Mouse (Mus musculus) forebrain, embryonic 15.5 days (tissue): ENCODE data around the gene Mob2. TPM values are rescaled to one million over a fixed set of nuclear protein-coding genes. Genes with fewer than 3 reads are reported as not detected.

Experiments
- ATAC-seq: fragments of 200-750 bp; cut with Nextera tagmentation; replicated peaks from 2 replicates; pipeline ENCODE4 v1.8.0; 2017; ENCODE audit warnings: mild to moderate bottlenecking, moderate TSS enrichment, moderate library complexity
- H3K27ac ChIP-seq: fragments of 300-500 bp; sonication (generic); replicated peaks from 2 replicates; pipeline ENCODE4 v1.5.1; 2015; ENCODE audit warnings: mild to moderate bottlenecking, inconsistent platforms
- H3K27me3 ChIP-seq: fragments of 300-500 bp; sonication (generic); 2 replicates; pipeline ENCODE4 v1.6.1; 2015; ENCODE audit warnings: inconsistent platforms
- H3K36me3 ChIP-seq: fragments of 300-500 bp; sonication (generic); 2 replicates; pipeline ENCODE4 v1.6.1; 2015; ENCODE audit warnings: mild to moderate bottlenecking, inconsistent platforms
- H3K4me1 ChIP-seq: fragments of 300-500 bp; sonication (generic); 2 replicates; pipeline ENCODE4 v1.6.1; 2015; ENCODE audit warnings: inconsistent platforms
- H3K4me2 ChIP-seq: fragments of 300-500 bp; sonication (generic); replicated peaks from 2 replicates; pipeline ENCODE4 v1.6.1; 2015; ENCODE audit warnings: mild to moderate bottlenecking, inconsistent platforms
- H3K4me3 ChIP-seq: fragments of 300-500 bp; sonication (generic); 2 replicates; pipeline ENCODE4 v1.5.1; 2015; ENCODE audit warnings: mild to moderate bottlenecking, inconsistent platforms
- H3K9ac ChIP-seq: fragments of 300-500 bp; sonication (generic); replicated peaks from 2 replicates; pipeline ENCODE4 v1.6.1; 2015; ENCODE audit warnings: mild to moderate bottlenecking, inconsistent platforms
- H3K9me3 ChIP-seq: fragments of 300-500 bp; sonication (generic); 2 replicates; pipeline ENCODE4 v1.6.1; 2016; ENCODE audit warnings: inconsistent platforms
- WGBS: fragments of 180-500 bp; shearing (Covaris S2); methylation state at CpG from one replicate; pipeline ENCODE4 v1.1.7; 2015; ENCODE audit warnings: mixed read lengths; 5-methylcytosine and 5-hydroxymethylcytosine counted together
- polyA plus RNA-seq: library from polyadenylated mRNA; unstranded; fragments of >200 nt; fragmentation: Nextera tagmentation; extraction: Ambion mirVana; gene quantifications from 2 replicates; pipeline ENCODE4 v1.2.1, GENCODE M21; 2015

Gene Mob2
- polyA plus RNA-seq, 1 experiment from 2014 or later: 52.5 TPM

DNA sequence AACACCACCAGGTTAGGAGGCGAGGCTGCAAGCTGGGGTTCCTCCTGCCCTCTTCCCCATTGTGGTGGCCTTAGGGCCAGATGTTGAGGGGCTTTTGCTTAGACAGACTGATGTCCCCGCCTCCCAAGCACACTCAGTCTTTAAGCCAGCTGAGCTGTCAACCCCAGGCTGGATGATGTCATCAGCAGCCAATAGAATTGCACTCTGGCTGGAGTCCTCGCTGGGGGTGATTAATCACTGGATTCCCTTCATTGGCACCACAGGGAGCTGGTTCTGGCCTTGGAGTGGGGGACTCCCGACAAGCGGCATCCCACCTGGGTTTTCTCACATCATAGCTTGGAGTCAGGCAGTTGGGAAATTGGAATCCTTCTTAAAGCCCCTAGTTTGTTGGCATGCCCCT, 28.0 kb upstream of the Mob2 start:
- under 1% methylated on average over 5 of the region's 5 CpGs for WGBS
- 0 out of 2 replicates have a peak overlapping the region, but pooled peaks have one; percentile 18 for H3K4me2 ChIP-seq
- H3K9ac ChIP-seq: peak overlapping the region; percentile 14; the same call in 1 of the 2 replicates
- ATAC-seq: peak; percentile 55
- peaks cover 37% of the 10 kb centered on the region for H3K36me3 ChIP-seq
- peak overlapping the region; percentile 70 for H3K27ac ChIP-seq
- no peaks in the 10 kb centered on the region for H3K9me3 ChIP-seq
- H3K4me1 ChIP-seq: peaks cover 76% of the 10 kb centered on the region
- no peaks in the 10 kb centered on the region for H3K27me3 ChIP-seq
- no peak overlapping the region for H3K4me3 ChIP-seq

DNA sequence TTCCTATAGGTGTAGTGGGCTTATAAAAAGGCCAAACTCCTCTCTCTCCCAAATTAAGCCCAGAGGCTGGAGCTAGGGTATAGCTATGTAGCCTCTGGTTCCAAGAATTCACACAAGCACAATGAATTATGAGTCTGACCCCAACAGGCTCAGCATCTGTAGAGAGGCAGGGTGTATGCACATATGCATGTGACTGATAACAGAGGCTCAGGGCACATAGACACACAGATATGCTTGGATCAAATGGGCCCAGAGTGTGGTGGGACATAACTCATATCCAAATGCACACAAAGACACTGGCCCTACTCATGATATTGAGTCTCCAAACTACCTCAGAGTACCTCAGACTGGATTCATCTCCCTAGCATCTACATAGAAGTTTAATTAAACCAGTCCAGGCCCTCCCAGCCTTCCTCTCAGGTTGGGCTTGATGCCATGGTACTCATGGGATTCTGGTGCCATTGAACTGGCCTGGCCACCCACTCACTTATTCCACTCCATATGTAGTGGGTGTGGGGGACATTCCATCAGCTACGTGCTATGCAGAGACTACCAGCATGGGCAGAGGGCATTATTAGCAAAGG, 26.3 kb upstream of the Mob2 start:
- ATAC-seq: no peak
- Histone ChIP-seq H3K4me1 (peaks cover 65% of the 10 kb centered on the region), H3K27ac (no peak overlapping the region), H3K4me3 (no peak overlapping the region), H3K4me2 (no peak overlapping the region), H3K9ac (no peak overlapping the region), H3K9me3 (no peaks in the 10 kb centered on the region), H3K27me3 (no peaks in the 10 kb centered on the region), H3K36me3 (peaks cover 52% of the 10 kb centered on the region)
- 89% methylated on average over 1 of the region's 1 CpGs for WGBS

DNA sequence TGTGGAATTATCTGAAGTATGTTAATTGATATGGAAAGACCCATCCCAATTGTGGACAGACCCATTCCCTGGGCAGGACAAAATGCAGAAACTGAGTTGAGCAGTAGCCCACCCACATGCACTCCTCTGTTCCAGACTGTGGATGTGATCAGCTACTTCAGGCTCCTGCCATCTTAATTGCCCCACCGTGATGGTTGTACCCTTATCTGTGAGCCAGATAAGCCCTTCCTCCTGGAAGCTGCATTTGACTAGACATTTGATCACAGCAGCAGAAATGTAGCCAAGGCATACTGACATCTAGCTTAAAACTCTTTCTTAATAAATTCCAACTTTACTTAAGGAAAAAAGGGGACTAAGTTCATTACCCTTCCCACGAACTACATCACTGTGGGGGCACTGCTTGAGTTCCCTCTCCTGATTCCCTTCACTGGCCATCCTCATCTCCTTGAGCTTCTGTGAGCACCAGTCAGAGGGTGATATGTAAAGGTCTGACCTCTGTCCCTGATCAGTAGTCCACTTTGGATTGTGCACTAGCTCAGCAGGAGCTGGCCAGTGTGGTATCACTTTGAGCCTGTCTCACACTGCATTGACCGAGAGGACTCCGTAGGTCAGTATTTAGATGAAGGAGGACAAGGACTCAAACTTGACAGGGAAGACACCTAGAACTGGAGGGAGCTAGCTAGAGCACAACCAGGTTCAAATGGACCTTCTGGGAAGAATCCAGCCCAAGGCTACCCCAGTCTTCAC, 25.5 kb upstream of the Mob2 start:
- no peaks in the 10 kb centered on the region for H3K9me3 ChIP-seq
- no peak overlapping the region for H3K4me3 ChIP-seq
- H3K4me2 ChIP-seq: no peak overlapping the region
- ATAC-seq: no peak
- H3K4me1 ChIP-seq: peaks cover 57% of the 10 kb centered on the region
- H3K27me3 ChIP-seq: no peaks in the 10 kb centered on the region
- peaks cover 57% of the 10 kb centered on the region for H3K36me3 ChIP-seq
- no peak overlapping the region for H3K9ac ChIP-seq
- WGBS: 88% methylated on average over 4 of the region's 4 CpGs
- no peak overlapping the region for H3K27ac ChIP-seq

DNA sequence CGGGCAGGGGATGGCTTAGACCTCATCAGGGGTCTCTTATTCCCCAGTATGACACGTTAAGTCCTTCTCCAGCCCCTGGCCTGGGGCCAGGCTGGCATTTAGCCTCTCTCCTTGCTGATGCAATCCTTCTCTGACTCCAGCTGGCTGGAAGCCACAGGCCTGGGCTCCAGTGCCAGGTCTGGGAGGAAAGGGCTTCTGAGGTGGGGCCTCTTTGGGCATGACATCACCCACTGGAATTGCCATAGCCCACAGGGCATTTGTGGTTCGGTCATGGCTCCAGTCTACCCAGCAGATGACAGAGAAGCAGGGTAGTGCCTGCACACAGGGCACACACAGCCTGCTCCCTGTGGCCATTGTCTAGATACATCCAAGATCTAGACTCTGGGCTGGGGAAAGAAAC, 24.0 kb upstream of the Mob2 start:
- Histone ChIP-seq H3K4me2 (no peak overlapping the region), H3K4me1 (peaks cover 42% of the 10 kb centered on the region), H3K36me3 (peaks cover 58% of the 10 kb centered on the region), H3K9ac (no peak overlapping the region), H3K27ac (peak overlapping the region; percentile 41), H3K9me3 (no peaks in the 10 kb centered on the region), H3K4me3 (no peak overlapping the region), H3K27me3 (no peaks in the 10 kb centered on the region)
- 20% methylated on average over 3 of the region's 3 CpGs for WGBS
- ATAC-seq: peak; percentile 30

DNA sequence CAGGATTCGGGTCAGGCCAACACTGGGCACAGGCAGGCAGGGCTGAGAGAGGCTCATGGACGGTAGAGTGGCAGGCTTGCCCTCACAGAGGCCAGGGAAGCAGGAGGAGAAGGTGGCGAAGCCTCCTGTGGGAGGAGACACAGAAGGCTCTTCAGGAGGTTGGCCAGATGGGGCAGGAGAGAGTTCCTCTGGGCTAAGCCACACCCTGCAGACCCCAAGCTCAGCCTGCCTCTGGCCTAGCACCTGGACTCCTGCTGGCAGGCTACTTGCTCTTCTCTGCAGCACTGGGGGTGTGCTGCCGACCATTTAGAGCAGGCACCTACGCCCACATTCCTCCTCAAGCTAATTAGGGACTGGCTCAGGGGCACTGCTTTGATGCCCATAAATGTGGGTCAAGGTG, 23.5 kb upstream of the Mob2 start:
- Histone ChIP-seq H3K4me1 (peaks cover 37% of the 10 kb centered on the region), H3K9ac (no peak overlapping the region), H3K4me3 (no peak overlapping the region), H3K4me2 (no peak overlapping the region), H3K9me3 (no peaks in the 10 kb centered on the region), H3K36me3 (peaks cover 62% of the 10 kb centered on the region), H3K27me3 (no peaks in the 10 kb centered on the region), H3K27ac (peak overlapping the region; percentile 41)
- ATAC-seq: peak; percentile 12; the same call in 1 of the 2 replicates
- WGBS: 30% methylated on average over 5 of the region's 5 CpGs

DNA sequence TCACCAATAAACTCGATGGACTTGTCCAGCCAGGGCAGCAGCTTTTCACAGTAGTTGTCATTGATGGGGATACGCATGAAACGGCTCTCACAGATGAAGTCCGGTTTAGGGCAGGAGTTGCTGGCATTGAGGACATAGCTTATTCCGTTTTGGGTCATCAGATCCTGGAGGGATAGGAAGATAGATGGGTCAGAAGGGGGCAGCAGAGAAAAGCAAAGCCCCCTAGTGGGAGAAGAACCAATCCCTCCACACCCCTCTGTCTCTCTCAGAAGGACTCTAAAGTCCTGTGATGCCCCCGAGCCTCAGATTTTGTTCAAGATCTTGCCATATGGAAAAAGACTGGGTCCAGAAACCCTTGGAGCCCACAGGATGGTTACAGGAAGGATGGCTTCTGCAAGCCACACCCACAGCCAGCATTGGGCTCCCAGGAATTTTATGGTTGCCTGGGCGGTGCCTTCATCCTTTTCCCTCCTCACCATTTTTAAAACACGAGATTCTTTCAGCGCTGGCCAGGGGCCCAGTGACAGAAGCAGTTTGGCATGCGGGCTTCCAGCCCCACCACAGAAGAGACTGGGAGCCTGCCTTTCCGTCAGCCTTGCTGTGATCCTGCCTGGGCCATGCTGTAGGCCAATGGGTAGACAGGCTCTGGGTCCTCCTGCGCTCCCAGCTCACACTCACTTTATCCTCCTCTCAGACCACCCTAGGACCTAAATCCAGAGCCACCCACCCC, 22.9 kb upstream of the Mob2 start:
- Histone ChIP-seq H3K36me3 (peaks cover 67% of the 10 kb centered on the region), H3K4me1 (peaks cover 31% of the 10 kb centered on the region), H3K9ac (no peak overlapping the region), H3K27ac (peak overlapping the region; percentile 41), H3K9me3 (no peaks in the 10 kb centered on the region), H3K27me3 (no peaks in the 10 kb centered on the region), H3K4me3 (no peak overlapping the region), H3K4me2 (no peak overlapping the region)
- WGBS: 33% methylated on average over 12 of the region's 12 CpGs
- ATAC-seq: no peak

DNA sequence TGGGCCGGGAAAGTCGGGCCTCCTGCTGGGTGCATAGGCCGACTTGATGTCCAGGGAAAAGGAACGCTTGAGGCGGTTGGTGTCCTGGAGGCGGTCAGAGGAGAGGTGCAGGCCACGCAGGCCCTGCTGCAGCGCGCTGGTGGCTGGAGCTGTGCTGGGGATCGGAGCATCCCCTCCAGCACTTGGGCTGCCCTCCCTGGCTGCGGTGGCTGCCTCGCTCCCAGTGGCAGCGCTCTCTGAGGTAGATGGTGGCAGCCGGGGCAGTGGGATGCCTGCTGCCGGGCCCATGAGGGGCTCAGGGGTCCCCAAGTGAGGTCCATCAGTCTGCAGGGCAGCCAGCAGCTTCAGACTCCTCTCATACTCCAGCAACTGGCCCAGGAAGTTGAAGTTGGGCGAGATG, 21.7 kb upstream of the Mob2 start:
- Histone ChIP-seq H3K4me3 (no peak overlapping the region), H3K9me3 (no peaks in the 10 kb centered on the region), H3K27me3 (no peaks in the 10 kb centered on the region), H3K4me1 (peaks cover 23% of the 10 kb centered on the region), H3K27ac (no peak overlapping the region), H3K36me3 (peaks cover 59% of the 10 kb centered on the region), H3K4me2 (no peak overlapping the region), H3K9ac (no peak overlapping the region)
- 51% methylated on average over 16 of the region's 16 CpGs for WGBS
- no peak for ATAC-seq

DNA sequence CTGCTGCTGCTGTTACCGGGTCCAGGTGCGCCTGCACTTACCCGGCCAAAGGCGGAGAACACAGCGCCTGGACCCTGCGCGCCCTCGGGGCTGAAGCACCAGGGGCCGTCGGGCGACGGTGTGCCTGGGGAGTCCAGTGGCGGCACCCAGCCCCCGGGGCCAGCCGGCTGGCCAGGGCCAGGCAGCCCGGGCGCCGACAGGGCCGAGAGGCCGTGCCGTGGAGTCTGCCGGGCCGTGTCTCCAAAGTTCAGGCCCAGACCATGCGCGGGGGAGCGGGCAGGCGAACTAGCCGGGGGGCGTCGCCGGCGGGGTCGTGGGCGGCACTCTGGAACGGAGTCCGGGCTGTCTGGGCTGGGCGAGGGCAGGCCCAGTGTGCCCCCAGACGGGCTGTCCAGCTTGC, 21.3 kb upstream of the Mob2 start:
- Histone ChIP-seq H3K4me1 (peaks cover 23% of the 10 kb centered on the region), H3K36me3 (peaks cover 55% of the 10 kb centered on the region), H3K4me3 (no peak overlapping the region), H3K4me2 (no peak overlapping the region), H3K27me3 (no peaks in the 10 kb centered on the region), H3K9ac (no peak overlapping the region), H3K9me3 (no peaks in the 10 kb centered on the region), H3K27ac (no peak overlapping the region)
- WGBS: 29% methylated on average over 38 of the region's 38 CpGs
- ATAC-seq: no peak

DNA sequence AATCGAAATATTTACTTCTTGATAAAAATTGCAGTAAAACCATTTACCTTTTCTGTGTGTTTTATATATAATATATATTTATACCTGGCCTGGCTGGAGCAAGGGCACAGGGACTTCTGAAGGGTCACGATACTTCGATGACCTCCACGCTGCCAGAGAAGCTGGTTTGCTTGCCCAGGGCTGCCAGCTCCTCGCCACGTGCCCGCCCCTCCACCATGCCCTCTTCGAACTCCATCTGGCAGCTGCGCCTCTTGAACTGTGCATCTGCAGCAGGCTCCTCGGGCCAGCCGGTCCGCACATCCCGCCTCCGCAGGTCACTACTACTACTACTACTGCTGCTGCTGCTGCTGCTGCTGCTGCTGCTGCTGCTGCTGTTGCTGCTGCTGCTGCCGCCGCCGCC, 20.9 kb upstream of the Mob2 start:
- H3K9ac ChIP-seq: no peak overlapping the region
- 54% methylated on average over 17 of the region's 17 CpGs for WGBS
- peaks cover 23% of the 10 kb centered on the region for H3K4me1 ChIP-seq

DNA sequence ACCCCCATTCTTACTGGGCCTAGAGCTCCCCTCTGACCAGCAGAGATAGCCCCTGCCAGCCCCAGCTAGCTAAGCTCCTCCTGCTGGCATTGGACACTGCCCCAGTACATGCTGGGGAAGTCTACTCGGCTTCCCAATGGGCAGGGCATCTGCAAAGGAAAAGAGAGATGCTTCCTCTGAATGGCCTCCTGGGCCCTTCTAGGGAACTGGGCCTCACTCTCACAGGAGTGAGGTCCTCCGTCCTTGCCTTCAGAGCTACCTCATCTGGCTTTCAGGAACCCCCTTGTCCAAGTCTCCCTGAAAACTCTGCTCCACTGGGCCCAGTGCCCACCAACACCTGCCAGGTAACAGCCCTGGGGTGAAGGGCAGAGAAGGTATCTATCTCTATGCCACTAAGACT, 20.0 kb upstream of the Mob2 start:
- H3K9ac ChIP-seq: no peak overlapping the region
- no peak overlapping the region for H3K27ac ChIP-seq
- ATAC-seq: no peak
- no peaks in the 10 kb centered on the region for H3K9me3 ChIP-seq
- no peak overlapping the region for H3K4me3 ChIP-seq
- peaks cover 23% of the 10 kb centered on the region for H3K4me1 ChIP-seq
- peaks cover 42% of the 10 kb centered on the region for H3K36me3 ChIP-seq
- no peaks in the 10 kb centered on the region for H3K27me3 ChIP-seq
- no peak overlapping the region for H3K4me2 ChIP-seq
- 58% methylated on average over 2 of the region's 2 CpGs for WGBS

More for the DNA sequence above, 20.9 kb upstream of the Mob2 start:
- Histone ChIP-seq H3K4me3 (no peak overlapping the region), H3K4me2 (no peak overlapping the region), H3K36me3 (peaks cover 50% of the 10 kb centered on the region), H3K9me3 (no peaks in the 10 kb centered on the region), H3K27me3 (no peaks in the 10 kb centered on the region), H3K27ac (no peak overlapping the region)
- no peak for ATAC-seq

DNA sequence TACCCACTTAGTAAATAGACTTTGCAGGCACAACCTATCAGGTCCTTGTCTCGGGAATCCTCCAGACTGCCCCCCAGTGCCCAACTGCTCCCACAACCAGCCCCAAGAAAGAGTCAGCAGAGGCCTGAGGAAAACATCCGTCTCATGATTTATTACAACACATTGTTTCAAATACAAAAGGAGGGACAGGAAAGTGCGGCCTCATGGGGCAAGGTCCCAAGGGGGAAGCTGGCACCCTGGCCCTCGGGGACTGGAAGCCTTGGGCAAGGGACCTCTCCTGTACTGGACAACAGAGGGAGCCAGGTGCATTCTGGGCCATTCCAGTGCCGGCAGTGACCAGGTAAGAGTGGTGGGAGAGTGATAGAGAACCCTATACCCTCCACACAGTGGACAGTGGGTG, 18.5 kb upstream of the Mob2 start:
- H3K9ac ChIP-seq: no peak overlapping the region
- H3K27me3 ChIP-seq: no peaks in the 10 kb centered on the region
- H3K4me2 ChIP-seq: no peak overlapping the region
- ATAC-seq: no peak
- no peaks in the 10 kb centered on the region for H3K9me3 ChIP-seq
- H3K36me3 ChIP-seq: peaks cover 32% of the 10 kb centered on the region
- WGBS: 59% methylated on average over 5 of the region's 5 CpGs
- H3K27ac ChIP-seq: no peak overlapping the region
- no peak overlapping the region for H3K4me3 ChIP-seq
- H3K4me1 ChIP-seq: peaks cover 11% of the 10 kb centered on the region

DNA sequence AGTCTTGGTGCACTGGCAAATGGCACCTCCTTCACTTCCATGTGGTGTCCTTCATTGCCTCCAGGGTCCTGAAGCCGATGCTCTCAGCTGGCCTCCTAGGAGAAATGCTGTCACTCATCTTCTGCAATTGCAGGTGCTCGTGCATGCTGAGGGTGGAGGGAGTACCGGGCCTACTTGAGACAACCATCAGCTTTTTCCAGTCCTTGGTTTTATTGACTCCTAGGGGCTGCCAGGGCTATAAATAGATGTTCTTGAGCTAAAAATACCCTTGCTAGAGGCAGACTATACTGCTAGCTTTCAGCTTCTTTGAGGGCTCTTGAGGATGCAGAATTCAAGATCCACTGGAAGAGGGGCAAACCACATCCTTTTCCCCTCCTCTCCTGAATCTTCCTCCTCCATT, 16.3 kb upstream of the Mob2 start:
- H3K4me3 ChIP-seq: no peak overlapping the region
- no peaks in the 10 kb centered on the region for H3K27me3 ChIP-seq
- no peak for ATAC-seq

More for the DNA sequence above, 16.3 kb upstream of the Mob2 start:
- H3K9me3 ChIP-seq: no peaks in the 10 kb centered on the region
- H3K36me3 ChIP-seq: peaks cover 15% of the 10 kb centered on the region
- no peak overlapping the region for H3K4me2 ChIP-seq
- WGBS: 76% methylated on average over 3 of the region's 3 CpGs
- no peak overlapping the region for H3K9ac ChIP-seq
- H3K27ac ChIP-seq: no peak overlapping the region
- H3K4me1 ChIP-seq: no peaks in the 10 kb centered on the region
